Mouse (Mus musculus) G1E (cell line): ENCODE results near the gene Arhgdib.

Experiments used
- CTCF ChIP-seq: IDR thresholded peaks from 2 replicates; pipeline ENCODE4 v1.5.1; 2012; ENCODE audit warnings: low read depth, low read length, inconsistent platforms, mixed read lengths
- GATA1 ChIP-seq: IDR thresholded peaks from 2 replicates; pipeline ENCODE4 v1.6.1; 2012; ENCODE audit warnings: borderline replicate concordance, low read length, inconsistent platforms, mixed read lengths
- GATA2 ChIP-seq: IDR thresholded peaks from 2 replicates; pipeline ENCODE4 v1.6.1; 2012; ENCODE audit warnings: low read depth, low read length, inconsistent platforms, borderline replicate concordance
- POLR2AphosphoS5 ChIP-seq: IDR thresholded peaks from 2 replicates; pipeline ENCODE4 v1.6.1; 2012; ENCODE audit warnings: low read depth, low read length, inconsistent platforms; ENCODE audit not compliant: insufficient replicate concordance
- TAL1 ChIP-seq: conservative IDR thresholded peaks from 2 replicates; pipeline ENCODE4 v1.6.1; 2012; ENCODE audit warnings: low read depth, low read length, inconsistent platforms, mixed read lengths

- no peak for TF ChIP-seq CTCF
- no peak for TF ChIP-seq GATA1
- no peak for TF ChIP-seq GATA2
- TF ChIP-seq TAL1, result no peak
- TF ChIP-seq POLR2AphosphoS5, result no peak
These were observed 41.2 kb downstream of the Arhgdib start for GRCm38 (mm10) chr6:136900369-136901009.
